Mouse (Mus musculus) CH12.LX (cell line): Measurements from ENCODE around the gene Pde4b. TPM values are rescaled to one million over a fixed set of nuclear protein-coding genes. Genes with fewer than 3 reads are reported as not detected.

Experiments
- DNase-seq: peaks from one replicate; pipeline ENCODE4 v3.0.0-alpha.2; 2013; ENCODE audit errors: extremely low read depth
- H3K27ac ChIP-seq: 2 replicates; pipeline ENCODE4 v1.5.1; 2012; ENCODE audit warnings: low read depth, mild to moderate bottlenecking, control low read depth, moderate library complexity; ENCODE audit not compliant: insufficient read depth
- H3K27me3 ChIP-seq: replicated peaks from 2 replicates; pipeline ENCODE3; 2012; ENCODE audit warnings: inconsistent platforms
- H3K36me3 ChIP-seq, 2 experiments: replicated peaks in 1 of 2; 2 replicates each; pipeline versions ENCODE3 to v1.6.1; 2012; ENCODE audit warnings: inconsistent platforms in 1 of 2, low read length in 1 of 2, mild to moderate bottlenecking in 1 of 2, mixed read lengths in 1 of 2, moderate library complexity in 1 of 2; ENCODE audit not compliant: control insufficient read depth in 1 of 2, insufficient read depth in 1 of 2
- H3K4me1 ChIP-seq, 2 experiments: 2 replicates each; pipeline ENCODE4 v1.6.1; 2012; ENCODE audit warnings: inconsistent platforms in 1 of 2, moderate library complexity in 1 of 2; ENCODE audit not compliant: insufficient read depth in 2 of 2, control insufficient read depth in 1 of 2
- H3K4me2 ChIP-seq: 2 replicates; pipeline ENCODE4 v1.6.1; 2012; ENCODE audit warnings: low read depth, mild to moderate bottlenecking, control low read depth; ENCODE audit not compliant: poor library complexity, insufficient read depth, severe bottlenecking
- H3K4me3 ChIP-seq, 3 experiments: fragments of 150-350 bp in 1 of 3; sonication (generic) in 1 of 3; replicated peaks in 1 of 3; 2 replicates each; pipeline versions ENCODE3 to v1.5.1; 2011 to 2012; ENCODE audit warnings: low read depth in 2 of 3, low read length in 2 of 3, mild to moderate bottlenecking in 2 of 3, moderate library complexity in 2 of 3, control low read depth in 1 of 3, improper control_type of control experiment in 1 of 3, inconsistent platforms in 1 of 3, mixed read lengths in 1 of 3; ENCODE audit not compliant: poor library complexity in 1 of 3
- H3K79me2 ChIP-seq: replicated peaks from 2 replicates; pipeline ENCODE4 v1.6.1; 2012; ENCODE audit warnings: mild to moderate bottlenecking, moderate library complexity; ENCODE audit not compliant: control insufficient read depth, poor library complexity, insufficient read depth, severe bottlenecking; ENCODE audit errors: extremely low read depth
- H3K9ac ChIP-seq: 2 replicates; pipeline ENCODE4 v1.6.1; 2012; ENCODE audit warnings: low read depth, mild to moderate bottlenecking, control low read depth, moderate library complexity; ENCODE audit not compliant: insufficient read depth
- H3K9me3 ChIP-seq: replicated peaks from 2 replicates; pipeline ENCODE3; 2012; ENCODE audit warnings: low read length, inconsistent platforms, mixed read lengths
- BHLHE40 ChIP-seq: IDR thresholded peaks from 2 replicates; pipeline ENCODE4 v1.6.1; 2011; ENCODE audit warnings: mild to moderate bottlenecking, low read depth, low read length, improper control_type of control experiment
- CHD2 ChIP-seq: IDR thresholded peaks from 2 replicates; pipeline ENCODE4 v1.6.1; 2011; ENCODE audit warnings: low read length, improper control_type of control experiment
- E2F4 ChIP-seq: IDR thresholded peaks from 2 replicates; pipeline ENCODE4 v1.6.1; 2011; ENCODE audit warnings: low read depth, low read length, improper control_type of control experiment; ENCODE audit not compliant: insufficient replicate concordance
- GABPA ChIP-seq: IDR thresholded peaks from 2 replicates; pipeline ENCODE4 v1.6.1; 2012; ENCODE audit warnings: low read depth, low read length, improper control_type of control experiment, inconsistent platforms; ENCODE audit not compliant: insufficient replicate concordance
- IRF4 ChIP-seq: IDR thresholded peaks from 2 replicates; pipeline ENCODE4 v1.6.1; 2014; ENCODE audit warnings: low read depth, mild to moderate bottlenecking, inconsistent platforms, low read length, improper control_type of control experiment
- JUND ChIP-seq: conservative IDR thresholded peaks from 2 replicates; pipeline ENCODE4 v1.6.1; 2011; ENCODE audit warnings: low read depth, low read length, improper control_type of control experiment
- KAT2A ChIP-seq: IDR thresholded peaks from 2 replicates; pipeline ENCODE4 v1.6.1; 2012; ENCODE audit warnings: low read length, improper control_type of control experiment, inconsistent platforms; ENCODE audit not compliant: insufficient replicate concordance
- MAFK ChIP-seq: IDR thresholded peaks from 2 replicates; pipeline ENCODE4 v1.6.1; 2011; ENCODE audit warnings: low read length, improper control_type of control experiment; ENCODE audit not compliant: insufficient replicate concordance
- MAX ChIP-seq: IDR thresholded peaks from 2 replicates; pipeline ENCODE4 v1.6.1; 2011; ENCODE audit warnings: low read length, improper control_type of control experiment
- MAZ ChIP-seq: IDR thresholded peaks from 2 replicates; pipeline ENCODE4 v1.6.1; 2012; ENCODE audit warnings: low read depth, mild to moderate bottlenecking, inconsistent platforms, low read length, improper control_type of control experiment, moderate library complexity
- MXI1 ChIP-seq: IDR thresholded peaks from 2 replicates; pipeline ENCODE4 v1.6.1; 2011; ENCODE audit warnings: mild to moderate bottlenecking, low read depth, low read length, improper control_type of control experiment
- MYC ChIP-seq: IDR thresholded peaks from 2 replicates; pipeline ENCODE4 v1.6.1; 2011; ENCODE audit warnings: low read depth, mild to moderate bottlenecking, improper control_type of control experiment, low read length
- NELFE ChIP-seq: IDR thresholded peaks from 2 replicates; pipeline ENCODE4 v1.6.1; 2011; ENCODE audit warnings: low read depth, low read length, improper control_type of control experiment
- PAX5 ChIP-seq: IDR thresholded peaks from 2 replicates; pipeline ENCODE4 v1.6.1; 2012; ENCODE audit warnings: low read length, inconsistent platforms, mixed read lengths
- POLR2A ChIP-seq: IDR thresholded peaks from 2 replicates; pipeline ENCODE4 v1.6.1; 2011; ENCODE audit warnings: low read depth, mild to moderate bottlenecking, improper control_type of control experiment, low read length
- POLR2AphosphoS2 ChIP-seq: IDR thresholded peaks from 2 replicates; pipeline ENCODE4 v1.6.1; 2011; ENCODE audit warnings: low read depth, low read length, improper control_type of control experiment
- RAD21 ChIP-seq: IDR thresholded peaks from 2 replicates; pipeline ENCODE4 v1.6.1; 2011; ENCODE audit warnings: low read depth, mild to moderate bottlenecking, low read length, improper control_type of control experiment, moderate library complexity
- SMC3 ChIP-seq: IDR thresholded peaks from 2 replicates; pipeline ENCODE4 v1.6.1; 2011; ENCODE audit warnings: low read depth, low read length, improper control_type of control experiment
- TBP ChIP-seq: conservative IDR thresholded peaks from 2 replicates; pipeline ENCODE4 v1.6.1; 2011; ENCODE audit warnings: low read depth, low read length, improper control_type of control experiment
- TCF12 ChIP-seq: IDR thresholded peaks from 2 replicates; pipeline ENCODE4 v1.6.1; 2014; ENCODE audit warnings: low read depth, mild to moderate bottlenecking, inconsistent platforms, low read length, improper control_type of control experiment
- UBTF ChIP-seq: IDR thresholded peaks from 2 replicates; pipeline ENCODE4 v1.6.1; 2012; ENCODE audit warnings: low read depth, mild to moderate bottlenecking, inconsistent platforms, low read length, improper control_type of control experiment, moderate library complexity
- USF1 ChIP-seq: IDR thresholded peaks from 2 replicates; pipeline ENCODE4 v1.6.1; 2014; ENCODE audit warnings: low read depth, mild to moderate bottlenecking, inconsistent platforms, low read length, improper control_type of control experiment
- USF2 ChIP-seq: conservative IDR thresholded peaks from 2 replicates; pipeline ENCODE4 v1.6.1; 2011; ENCODE audit warnings: low read depth, low read length, improper control_type of control experiment
- ZKSCAN1 ChIP-seq: IDR thresholded peaks from 2 replicates; pipeline ENCODE4 v1.6.1; 2012; ENCODE audit warnings: low read depth, inconsistent platforms, low read length, improper control_type of control experiment, borderline replicate concordance
- ZNF384 ChIP-seq: IDR thresholded peaks from 2 replicates; pipeline ENCODE4 v1.6.1; 2012; ENCODE audit warnings: low read depth, low read length, improper control_type of control experiment, inconsistent platforms
- dilution Hi-C: fragments of 300-500 bp; cut with MboI; formaldehyde crosslinking; loops from 2 replicates; pipeline ENCODE4 v1.14.3; 2020; ENCODE audit warnings: low sequenced_read_pairs; ENCODE audit not compliant: extremely low pct_unique_long_range_greater_than_20kb, extremely low pct_ligation_motif_present
- in situ Hi-C: fragments of 300-500 bp; cut with MboI; formaldehyde crosslinking; loops from 3 replicates; pipeline ENCODE4 v1.14.3; 2019; ENCODE audit warnings: low sequenced_read_pairs, low pct_ligation_motif_present, low pct_unique_long_range_greater_than_20kb, mixed read lengths
- polyA plus RNA-seq: library from polyadenylated mRNA; unstranded; fragments of >175 nt; gene quantifications from 2 replicates; pipeline ENCODE4 v1.2.1, GENCODE M21; 2012; ENCODE audit warnings: low read depth; ENCODE audit not compliant: insufficient read length
- total RNA-seq, 2 experiments: library from RNA; depleted of rRNA; stranded (reverse); fragments of 300-350 nt in 1 of 2; fragments of >200 nt in 1 of 2; gene quantifications; 2 replicates each; pipeline ENCODE4 v1.2.3; 2012 to 2014

The Pde4b gene
- total and polyA plus RNA-seq, 3 experiments = 9.6 to 24.2 (median 21.8) TPM

- in situ Hi-C loops = no loop called here
- Histone ChIP-seq H3K4me1 (peaks cover 3 to 5% of the 10 kb centered on the region in 2 experiments; a peak in 2 of 4 replicates), H3K27me3 (no peaks in the 10 kb centered on the region), H3K9ac (no peak overlapping the region), H3K36me3 (no peaks in the 10 kb centered on the region), H3K27ac (no peak overlapping the region), H3K9me3 (no peaks in the 10 kb centered on the region), H3K4me3 (no peak overlapping the region), H3K79me2 (no peaks in the 10 kb centered on the region), H3K4me2 (no peak overlapping the region)
- DNase-seq = no peak
- TF ChIP-seq PAX5 = no peak
- TF ChIP-seq NELFE = no peak
- TF ChIP-seq IRF4 = no peak
- no peak for TF ChIP-seq ZNF384
- no peak for TF ChIP-seq KAT2A
- TF ChIP-seq POLR2A = no peak
- no peak for TF ChIP-seq GABPA
- TF ChIP-seq SMC3 = no peak
- no peak for TF ChIP-seq ZKSCAN1
- no peak for TF ChIP-seq UBTF
- TF ChIP-seq MAZ = no peak
- no peak for TF ChIP-seq MXI1
- no peak for TF ChIP-seq POLR2AphosphoS2
- no peak for TF ChIP-seq TBP
- no peak for TF ChIP-seq CHD2
- TF ChIP-seq BHLHE40 = no peak
- no peak for TF ChIP-seq JUND
- no peak for TF ChIP-seq MYC
- TF ChIP-seq E2F4 = no peak
- dilution Hi-C loops = no loop called here
Observed at GRCm38 (mm10) chr4:102302568-102302967, 215.2 kb downstream of the Pde4b start.

DNA sequence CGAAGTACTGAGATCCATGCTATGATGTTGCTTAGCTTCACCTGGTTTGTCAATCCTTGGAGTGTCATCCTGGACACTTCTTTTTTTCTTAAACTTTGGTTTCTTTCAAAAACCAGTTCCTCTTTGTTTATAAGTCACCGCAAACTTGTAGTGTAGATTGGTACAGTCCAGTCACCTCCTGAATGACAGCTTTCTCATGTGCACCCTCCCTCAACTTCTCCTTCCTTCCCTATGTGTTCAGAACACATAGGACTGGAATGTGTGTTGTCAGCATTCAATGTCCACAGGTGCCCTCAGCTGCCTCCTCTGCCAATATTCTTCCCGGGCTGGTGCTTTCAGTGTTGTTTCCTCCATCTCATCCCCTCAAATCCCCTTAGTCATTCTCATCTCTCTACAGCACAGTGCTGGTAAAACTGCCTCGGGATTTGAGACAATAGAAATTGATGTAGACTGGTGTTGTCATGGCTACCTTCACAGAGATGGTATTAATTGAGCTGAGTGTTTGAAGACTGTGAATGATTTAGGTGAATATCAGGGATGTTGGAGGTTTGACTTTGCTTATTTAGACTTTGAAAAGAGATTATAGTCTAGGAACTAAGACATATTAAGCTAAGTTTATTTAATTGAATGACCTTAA is 220.4 kb downstream of the Pde4b start:
- dilution Hi-C loops (no loop called here), in situ Hi-C loops (no loop called here)
- no peak overlapping the region for H3K4me3 ChIP-seq
- peaks cover 2% of the 10 kb centered on the region in 2 experiments; a peak in 1 of 4 replicates for H3K4me1 ChIP-seq
- no peaks in the 10 kb centered on the region for H3K36me3 ChIP-seq
- no peak overlapping the region for H3K4me2 ChIP-seq
- no peaks in the 10 kb centered on the region for H3K9me3 ChIP-seq
- no peak overlapping the region for H3K9ac ChIP-seq
- no peaks in the 10 kb centered on the region for H3K27me3 ChIP-seq
- no peak for DNase-seq
- H3K27ac ChIP-seq = no peak overlapping the region
- no peaks in the 10 kb centered on the region for H3K79me2 ChIP-seq
- no peak for TF ChIP-seq RAD21
- TF ChIP-seq TBP = no peak
- TF ChIP-seq USF2 = no peak
- no peak for TF ChIP-seq JUND
- TF ChIP-seq TCF12 = no peak
- no peak for TF ChIP-seq USF1
- no peak for TF ChIP-seq MAX
- no peak for TF ChIP-seq MAFK
- no peak for TF ChIP-seq MXI1
- no peak for TF ChIP-seq CHD2
- no peak for TF ChIP-seq GABPA
- no peak for TF ChIP-seq E2F4
- TF ChIP-seq MYC = no peak
- TF ChIP-seq KAT2A = no peak
- TF ChIP-seq, all 38 proteins: peak for 0
